Mouse (Mus musculus): ENCODE data around the gene Siah3.

GRCm38 (mm10) chr14:75527464-75528190 lies 71.8 kb downstream of the Siah3 start:
- TF ChIP-seq CTCF (conservative IDR thresholded peaks at IDR 0.05; ENCODE audit: low read length) (no peak), NANOG (IDR thresholded peaks at IDR 0.05; ENCODE audit: borderline replicate concordance, low read length) (no peak)

Data from E14TG2a.4 (cell line).